Mouse (Mus musculus): Measurements from ENCODE around the gene Snai1.
A peak's percentile ranks its signal among the peaks of the same experiment; 100 is the strongest.

Snai1 gene

DNA sequence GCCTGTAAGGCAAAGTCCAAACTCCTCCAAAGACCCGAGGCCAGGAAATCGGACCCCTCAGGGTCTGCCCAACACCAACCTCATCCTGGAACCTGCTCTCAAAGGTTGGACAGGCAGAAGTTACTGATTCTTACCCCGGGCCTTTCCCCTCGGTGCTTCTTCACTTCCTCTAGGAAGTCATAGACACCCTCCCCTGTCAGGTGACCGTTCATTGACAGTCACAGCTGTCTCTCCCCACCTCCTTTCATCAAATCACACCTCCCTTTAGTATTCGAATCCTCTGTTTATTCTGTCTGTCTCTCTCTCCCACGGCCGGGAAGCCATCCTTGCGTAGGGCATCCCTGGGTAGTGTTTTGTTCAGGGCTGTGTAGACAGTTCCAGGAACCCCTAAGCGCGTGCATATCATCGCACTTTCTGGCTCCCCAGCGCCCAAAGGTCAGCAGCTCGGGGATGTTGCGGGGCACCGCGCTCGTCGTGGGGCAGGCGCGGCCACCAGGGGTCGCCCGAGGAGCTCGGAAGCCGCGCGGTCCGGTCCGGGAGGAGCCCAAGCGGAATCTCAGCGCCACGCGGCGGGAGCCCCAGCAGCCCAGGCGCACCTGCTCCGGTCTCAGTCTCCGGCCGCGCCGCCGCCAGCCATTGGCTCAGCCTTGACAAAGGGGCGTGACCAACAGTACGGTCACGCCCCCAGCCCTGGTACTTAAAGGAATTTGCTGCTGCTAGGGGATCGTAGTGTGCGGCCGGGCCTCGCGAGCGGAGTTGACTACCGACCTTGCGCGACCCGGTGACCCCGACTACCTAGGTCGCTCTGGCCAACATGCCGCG lies at the start of gene Snai1:
Snai1 (plus strand) TSS at position 720 of the 822 bp plus-strand sequence.
- peak; percentile 97 for DNase-seq

DNA sequence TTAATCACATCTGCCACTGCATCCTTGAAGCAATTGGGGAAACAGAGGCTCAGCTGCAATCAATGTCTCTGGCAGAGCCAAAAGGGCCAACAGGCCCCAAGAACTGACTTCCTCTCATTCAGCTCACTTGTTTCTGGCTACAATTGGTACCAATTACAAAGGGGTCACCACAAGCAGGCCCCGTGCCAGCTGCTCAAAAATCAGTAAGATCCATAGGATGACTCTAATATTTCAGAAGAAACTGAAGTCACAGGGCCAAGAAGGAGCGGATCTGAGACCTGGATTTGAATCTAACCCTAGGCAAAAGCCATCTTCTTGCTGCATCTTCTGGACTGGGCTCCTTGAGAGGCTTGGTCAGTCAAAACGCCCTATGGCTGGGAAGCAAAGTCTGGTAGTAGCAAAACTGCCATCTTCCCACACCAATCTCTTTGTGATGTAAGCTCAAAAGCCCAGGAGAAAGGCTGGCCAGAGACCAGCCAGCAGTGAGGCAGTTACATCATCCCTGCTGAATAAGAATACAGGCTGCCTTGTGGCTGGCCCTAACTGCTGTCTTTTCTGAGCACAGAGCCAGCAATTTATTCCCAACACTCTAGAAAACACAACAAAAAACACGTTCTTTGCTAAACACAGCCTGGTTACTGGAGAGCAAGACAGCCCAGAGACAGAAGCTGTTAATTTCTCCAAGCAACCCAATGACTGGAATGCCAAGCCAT lies 47.0 kb upstream of the Snai1 start:
- DNase-seq = peak; percentile 50

DNA sequence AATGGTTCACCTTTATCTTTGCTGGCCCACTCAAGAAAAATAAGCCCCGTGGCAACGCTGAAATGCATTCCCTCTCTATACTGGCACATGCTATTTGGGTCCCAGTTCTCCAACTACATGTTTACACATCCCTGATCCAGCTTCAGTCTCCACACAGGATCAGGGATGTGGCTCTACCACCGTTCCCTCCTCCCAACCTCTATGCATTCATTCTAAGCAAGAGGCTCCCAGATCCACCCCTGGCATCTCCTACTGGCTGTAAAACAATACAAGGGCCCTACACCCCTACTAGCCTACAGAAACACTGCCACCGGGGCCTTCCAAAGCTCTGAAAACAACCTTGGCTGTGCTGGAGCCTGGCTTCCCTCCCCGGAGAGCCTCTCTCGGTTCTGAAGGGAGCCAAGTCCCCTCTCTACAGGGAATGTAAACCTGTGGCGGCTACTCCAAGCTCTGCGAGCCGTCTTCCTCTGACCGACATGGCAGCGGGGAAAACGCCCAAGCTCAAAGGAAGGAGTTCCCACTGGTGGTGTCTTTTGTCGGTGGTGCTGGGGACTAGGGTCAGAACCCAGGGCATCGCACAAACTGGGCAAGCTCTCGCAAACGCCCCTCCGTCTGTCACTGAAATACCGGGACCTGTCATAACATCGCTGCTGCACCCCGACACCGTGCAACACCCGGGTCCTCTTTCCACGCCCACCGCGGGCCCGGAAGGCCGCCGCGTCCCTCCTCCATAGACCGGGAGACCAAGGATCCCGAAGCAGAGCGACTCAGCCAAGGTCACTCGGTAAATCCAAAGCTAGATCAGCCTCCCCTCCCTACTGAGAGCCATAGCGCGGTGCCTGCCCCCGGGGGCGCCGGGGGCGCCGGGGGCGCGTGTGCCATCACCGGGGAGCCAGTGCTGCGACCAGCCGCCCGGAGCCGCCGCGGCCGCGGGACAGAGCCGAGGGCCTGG lies 46.0 kb upstream of the Snai1 start, which contains the start of gene Rnf114:
Rnf114 (plus strand) TSS at position 889 of the 952 bp plus-strand sequence.
- DNase-seq = peak; percentile 61

DNA sequence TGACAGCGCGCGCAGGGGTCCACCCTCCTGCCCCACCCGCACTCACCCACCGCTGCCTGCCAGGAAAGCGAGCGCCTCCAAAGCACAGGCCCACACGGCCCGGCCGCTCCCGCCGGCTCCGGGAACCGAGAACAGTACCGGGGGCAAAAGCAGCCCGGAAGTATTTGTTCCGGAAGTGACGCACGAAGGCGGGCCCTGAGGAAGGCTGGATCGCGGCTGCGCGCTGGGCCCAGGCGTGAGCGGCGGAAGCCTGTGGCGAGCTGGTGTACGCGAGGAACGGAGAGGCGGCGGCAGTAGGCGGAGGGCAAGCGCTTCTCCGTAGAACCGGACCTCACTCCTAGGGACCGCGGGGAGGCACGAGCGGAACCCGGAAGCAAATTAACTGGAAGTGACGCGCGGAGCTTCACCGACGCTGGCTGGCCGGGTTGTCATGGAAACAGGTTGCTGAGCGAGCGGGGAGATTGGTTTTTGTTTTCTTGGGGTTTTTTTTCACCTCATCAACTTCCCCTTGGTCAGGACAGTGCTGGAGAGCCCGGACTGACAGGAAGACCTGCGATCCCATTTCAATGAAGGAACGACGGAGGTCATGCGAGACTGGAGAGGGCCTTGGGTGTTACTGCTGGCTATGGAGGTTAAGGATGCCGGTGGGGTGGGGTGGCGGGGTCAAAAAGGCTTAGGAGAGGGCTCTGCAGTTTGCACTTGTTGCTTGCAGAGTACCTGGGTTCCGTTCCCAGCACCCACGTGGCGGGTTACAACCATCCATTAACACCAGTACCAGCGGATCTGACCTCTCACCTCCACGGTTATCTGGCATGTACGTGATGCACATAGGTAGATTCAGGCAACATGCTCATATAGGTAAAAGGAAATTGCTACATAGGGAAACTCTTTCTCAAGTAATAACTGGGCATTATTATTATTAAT lies 45.0 kb upstream of the Snai1 start, which contains the start of gene Spata2:
Spata2 (minus strand) TSS at position 175 of the 924 bp plus-strand sequence.
- DNase-seq = peak; percentile 93

DNA sequence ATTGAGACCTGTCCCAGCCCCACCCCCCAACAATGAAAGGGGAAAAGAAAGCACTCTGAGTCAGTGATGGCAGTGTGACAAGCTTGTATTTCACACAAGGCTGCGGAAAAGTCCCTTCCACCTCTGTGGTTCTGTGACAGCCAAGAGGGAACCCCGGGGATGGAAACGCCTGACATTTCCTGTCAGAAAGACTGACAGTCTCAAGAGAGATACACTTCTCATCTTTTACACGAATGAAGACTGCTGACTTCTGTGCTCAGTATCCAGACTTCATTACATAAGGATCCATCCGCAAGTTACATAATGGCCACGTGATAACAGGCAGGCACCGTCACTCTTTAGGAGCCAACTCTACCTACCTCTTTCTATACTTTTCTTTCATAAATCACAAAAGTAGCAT lies 41.6 kb upstream of the Snai1 start:
- DNase-seq = no peak

DNA sequence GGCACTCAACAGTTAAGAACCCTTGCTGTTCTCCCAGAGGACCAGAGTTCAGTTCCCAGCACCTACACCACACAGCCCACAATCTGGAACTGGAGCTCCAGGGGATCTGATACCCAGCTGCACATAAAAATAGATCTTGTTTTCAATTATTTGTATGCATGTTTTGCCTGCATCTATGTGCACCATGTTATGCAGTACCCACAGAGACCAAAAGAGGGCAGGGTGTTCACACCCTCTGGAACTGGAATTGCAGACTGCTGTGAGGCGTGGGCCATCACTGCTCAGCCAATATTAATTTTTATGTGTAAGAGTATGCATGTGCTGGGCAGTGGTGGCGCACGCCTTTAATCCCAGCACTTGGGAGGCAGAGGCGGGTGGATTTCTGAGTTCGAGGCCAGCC lies 40.7 kb upstream of the Snai1 start:
- peak; percentile 76 for DNase-seq

DNA sequence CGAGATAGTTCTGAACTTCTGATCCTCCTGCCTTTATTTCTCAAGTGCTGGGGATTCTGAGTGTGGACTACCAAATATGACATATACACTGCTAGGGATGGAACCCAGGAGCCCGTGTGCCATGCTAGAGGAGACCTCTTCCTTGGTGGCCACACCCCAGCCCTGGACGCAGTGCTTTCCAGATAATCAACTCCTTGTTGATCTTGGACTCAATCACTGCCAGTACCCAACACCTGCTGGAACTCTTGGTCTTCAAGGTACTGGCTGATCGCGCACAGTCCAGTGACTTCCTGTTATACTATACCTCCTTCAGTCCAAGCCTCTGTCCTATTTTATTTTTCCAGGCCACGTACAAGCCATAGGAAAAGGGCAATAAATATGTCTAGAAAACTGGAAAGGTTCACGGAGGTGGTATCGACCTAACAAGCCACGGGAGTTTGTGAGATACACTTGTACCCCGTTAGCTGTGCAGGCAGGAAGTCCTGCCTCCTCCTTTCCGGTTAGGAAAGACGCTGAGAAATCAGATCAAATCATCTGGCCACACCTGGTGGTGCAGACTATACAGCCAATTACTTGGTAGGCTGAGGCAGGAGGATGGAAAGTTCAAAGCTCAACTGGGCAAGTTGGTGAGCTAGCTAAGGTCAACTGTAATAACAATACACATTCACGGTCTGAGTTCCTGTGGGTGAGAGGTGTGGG lies 35.3 kb upstream of the Snai1 start:
- no peak for DNase-seq

DNA sequence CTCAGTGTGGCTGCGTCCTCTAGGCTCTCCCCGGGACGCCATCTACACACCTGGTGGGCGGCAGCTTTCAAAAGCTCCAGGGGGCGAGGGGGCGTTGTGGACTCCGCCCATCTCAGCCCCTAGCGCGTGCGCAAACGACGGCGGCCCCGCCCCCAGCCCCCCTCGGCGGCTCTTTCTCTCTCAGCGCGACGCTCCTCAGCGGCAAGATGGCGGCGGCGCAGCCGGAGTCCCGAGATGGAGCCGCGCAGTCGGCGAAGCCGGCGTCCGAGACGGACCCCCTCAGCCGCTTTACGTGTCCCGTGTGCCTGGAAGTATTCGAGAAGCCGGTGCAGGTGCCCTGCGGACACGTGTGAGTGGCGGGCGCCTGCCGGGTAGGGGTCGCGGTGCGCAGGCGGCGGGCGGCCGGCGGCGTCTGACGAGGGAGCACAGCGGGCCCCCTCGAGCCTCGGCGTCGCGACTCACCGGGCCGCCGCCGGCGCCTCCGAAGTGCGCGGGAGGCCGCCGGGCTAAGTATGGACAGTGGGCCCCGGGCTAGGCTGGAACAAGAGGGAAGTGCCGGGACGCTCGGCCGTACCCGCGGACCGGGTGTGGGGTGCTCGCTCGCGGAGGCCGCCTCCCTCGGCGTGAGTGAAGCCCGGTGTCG lies 34.6 kb upstream of the Snai1 start:
- peak; percentile 92 for DNase-seq

DNA sequence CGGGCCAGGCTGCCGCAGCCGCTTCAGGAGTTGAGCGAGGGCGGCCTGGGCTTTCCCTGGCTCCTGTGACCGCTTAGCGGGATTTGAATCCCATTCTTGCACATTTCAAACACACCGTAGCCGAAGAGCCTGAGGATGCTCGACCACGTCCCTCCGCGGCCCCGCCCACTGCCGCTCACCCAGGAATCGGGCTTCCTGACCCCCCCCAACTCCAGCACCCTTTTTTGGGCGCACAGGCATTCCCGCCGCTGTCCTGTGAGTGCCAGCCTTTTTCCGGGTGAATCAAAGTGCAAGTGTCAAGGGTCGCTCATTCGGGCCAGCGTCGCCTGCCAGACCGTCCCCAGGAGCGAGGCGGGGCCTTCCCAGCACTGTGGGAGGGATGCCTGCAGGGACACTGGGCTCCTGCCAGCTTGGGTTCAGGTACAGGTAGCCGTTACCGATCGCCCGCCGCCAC lies 34.1 kb upstream of the Snai1 start:
- DNase-seq = peak; percentile 81

DNA sequence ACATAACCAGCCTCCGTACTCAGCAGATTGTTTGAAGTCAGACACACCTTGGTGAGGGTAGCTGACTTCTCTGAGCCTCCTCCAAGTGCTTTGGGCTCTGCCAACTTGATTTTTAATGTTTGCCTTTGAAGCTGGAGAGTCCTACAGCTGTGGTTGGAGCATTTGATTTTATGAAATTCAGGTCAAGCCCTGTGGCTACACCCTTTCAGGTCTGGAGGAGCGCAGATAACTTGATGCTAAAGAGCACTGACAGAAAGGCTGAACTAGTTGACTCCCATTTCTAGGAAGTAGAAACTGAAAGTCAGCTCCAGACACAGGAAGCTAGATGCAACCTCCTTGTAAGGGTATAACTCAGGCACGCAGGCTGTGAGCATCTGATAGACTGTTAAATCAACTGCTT lies 32.9 kb upstream of the Snai1 start:
- peak; percentile 68 for DNase-seq

DNA sequence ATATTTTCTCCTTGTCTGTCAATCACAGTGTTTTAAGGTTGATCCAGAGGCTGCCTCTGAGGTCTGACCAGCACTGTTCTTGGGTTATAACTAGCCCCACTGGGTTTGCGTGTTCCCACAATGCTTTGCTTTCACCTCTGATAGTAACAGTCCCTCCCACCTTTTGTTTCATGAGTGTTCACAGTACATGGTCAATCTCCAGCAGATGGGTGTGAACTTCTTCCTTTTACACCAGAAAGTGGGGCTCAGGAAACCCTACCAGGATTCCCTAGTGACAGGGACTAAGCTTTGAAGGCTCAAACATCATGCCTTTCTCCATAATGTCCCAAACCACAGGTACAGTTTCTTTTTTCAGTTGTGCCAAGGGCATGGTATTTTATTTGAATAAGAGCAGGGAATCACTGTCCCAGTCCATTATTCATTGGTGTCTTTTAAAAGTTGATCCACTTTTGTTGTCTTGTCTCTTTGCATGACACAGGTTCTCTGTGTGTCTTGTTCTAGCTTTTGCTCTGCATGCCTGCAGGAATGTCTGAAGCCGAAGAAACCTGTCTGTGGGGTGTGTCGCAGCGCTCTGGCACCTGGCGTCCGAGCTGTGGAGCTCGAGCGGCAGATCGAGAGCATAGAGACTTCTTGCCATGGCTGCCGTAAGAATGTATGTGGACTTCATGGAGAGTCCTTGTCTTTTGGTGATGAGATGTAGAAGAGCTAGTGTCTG lies 31.3 kb upstream of the Snai1 start:
- DNase-seq = no peak

DNA sequence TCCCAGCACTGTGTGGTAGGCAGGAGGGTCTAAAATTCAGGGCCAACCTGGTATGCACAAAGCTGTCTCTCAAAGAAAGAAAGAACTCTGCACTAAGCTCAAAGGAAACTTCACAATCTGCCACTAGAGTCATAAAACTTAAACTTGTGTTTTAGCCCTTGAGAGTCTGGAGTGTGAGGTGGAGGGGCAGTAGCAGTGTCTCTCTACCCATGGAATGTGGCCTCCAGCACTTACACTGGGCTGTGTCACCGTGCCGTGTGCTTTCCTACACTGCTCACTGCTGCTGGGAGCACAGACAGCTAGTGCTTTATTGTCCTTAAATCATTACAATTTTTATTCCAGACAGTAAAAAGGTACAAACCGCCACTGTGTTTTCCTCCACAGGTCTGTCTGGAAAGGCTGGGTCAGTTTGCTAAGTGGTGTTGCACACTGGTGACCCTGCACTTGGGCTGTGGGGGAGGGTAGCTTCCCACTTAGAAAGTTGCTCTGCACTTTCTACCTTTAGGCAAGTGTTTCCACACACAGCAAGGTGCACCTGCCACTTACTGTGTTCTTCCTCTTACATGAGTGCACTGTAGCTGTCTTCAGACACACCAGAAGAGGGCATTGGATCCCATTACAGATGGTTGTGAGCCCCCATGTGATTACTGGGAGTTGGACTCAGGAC lies 30.1 kb upstream of the Snai1 start:
- peak; percentile 45 for DNase-seq

DNA sequence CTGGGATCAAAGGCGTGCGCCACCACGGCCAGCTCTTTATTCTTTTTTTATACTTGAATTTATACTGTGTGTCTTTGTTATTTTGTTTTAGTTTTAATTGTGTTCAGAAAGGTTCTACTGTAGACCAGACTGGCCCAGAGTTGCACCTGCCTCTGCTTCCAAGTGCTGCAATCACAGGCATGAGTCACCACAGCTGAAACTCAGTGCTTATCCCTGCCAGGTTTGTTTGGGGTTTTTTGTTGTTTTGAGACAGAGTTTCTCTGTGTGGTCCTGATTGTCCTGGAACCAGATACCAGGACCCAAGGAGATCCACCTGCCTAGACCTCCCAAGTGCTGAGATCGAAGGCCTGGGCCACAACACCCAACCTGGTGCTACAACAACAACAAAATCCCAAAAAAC lies 29.4 kb upstream of the Snai1 start:
- DNase-seq = no peak

DNA sequence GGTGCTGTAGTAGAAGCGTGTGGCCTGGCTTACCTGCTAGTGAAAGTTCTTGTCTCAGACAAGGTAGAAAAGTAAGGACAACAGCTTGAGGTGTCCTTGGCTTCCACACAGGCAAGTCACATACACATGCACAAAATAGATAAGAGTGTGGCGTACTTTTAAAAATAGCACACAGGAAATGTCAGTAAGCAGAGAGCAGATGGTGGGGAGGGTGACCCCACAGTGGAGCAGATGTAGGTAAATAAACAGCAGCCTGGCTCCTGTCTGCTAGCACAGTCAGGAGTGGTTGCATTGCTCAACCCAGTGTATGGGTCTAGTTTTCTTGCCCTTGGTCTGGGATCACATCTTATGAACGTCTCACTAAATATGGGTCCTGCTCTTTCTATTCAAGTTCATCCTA lies 27.5 kb upstream of the Snai1 start:
- no peak for DNase-seq

DNA sequence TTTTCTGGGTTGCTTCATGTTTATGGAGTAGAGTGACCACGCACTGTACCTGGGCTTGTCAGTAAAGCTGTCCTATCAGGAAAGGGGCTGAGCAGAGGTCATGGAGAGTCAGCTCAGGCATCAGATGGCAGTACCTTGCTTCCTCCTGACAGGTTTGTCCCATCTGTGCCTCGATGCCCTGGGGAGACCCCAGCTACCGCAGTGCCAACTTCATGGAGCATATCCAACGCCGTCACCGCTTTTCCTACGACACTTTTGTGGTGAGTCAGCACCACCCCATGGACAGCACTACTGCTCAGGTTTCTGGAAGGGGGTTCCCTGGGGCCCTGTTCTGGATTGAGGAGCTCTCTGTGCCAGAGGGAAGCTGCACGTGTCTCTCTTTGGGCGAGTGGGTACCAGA lies 25.6 kb upstream of the Snai1 start:
- DNase-seq = no peak

DNA sequence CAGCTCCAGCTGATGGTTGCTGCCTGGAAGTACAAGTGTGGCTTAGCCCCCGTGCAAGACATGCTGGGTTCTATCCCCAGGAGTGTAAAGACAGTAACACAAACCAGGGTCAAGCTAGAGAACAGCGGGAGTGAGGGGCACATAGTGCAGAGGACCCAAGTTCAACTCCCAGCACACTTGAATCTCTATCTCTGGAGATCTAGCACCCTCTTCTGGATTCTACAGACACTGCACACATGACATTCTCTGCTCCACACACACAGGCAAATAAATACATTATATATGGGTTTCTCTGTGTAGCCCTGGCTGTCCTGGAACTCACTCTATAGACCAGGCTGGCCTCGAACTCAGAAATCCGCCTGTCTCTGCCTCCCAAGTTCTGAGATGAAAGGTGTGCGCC lies 25.0 kb upstream of the Snai1 start:
- no peak for DNase-seq

DNA sequence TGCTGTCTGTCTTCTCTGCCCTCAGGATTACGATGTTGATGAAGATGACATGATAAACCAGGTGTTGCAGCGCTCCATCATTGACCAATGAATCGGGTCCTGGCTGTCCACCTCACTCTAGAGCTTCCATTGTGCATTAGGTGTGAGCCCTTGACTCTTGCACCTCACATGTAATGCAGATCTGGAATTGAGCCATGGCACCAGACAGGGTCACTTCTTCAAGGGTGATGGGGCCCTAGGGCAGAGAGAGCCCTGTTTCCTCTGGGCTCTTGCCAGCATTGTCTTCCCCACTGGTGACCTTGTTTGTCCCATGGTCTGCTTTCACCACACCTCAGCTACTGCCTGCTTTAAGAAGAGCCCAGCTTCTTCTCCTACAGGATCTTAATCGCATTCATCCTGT lies 23.4 kb upstream of the Snai1 start:
- DNase-seq = no peak

DNA sequence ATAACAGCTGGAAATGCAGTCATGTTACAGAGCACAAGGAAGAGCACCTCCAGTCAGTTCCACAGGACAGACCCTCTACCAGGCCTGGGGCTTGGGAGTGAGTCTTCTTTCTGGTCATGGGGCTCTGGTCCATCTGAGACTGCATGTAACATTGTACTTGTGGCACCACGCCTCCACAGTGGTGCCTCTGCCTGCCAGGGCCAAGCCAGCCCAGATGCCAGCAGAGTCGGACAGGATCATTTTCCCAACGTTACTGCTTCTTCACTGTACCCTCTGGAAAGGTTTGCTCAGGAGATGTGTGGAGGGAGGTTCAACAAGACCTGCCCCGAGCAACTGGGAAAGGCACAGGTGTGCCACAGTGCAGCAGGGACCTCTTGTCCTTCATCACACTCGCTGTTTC lies 22.3 kb upstream of the Snai1 start:
- DNase-seq = no peak

DNA sequence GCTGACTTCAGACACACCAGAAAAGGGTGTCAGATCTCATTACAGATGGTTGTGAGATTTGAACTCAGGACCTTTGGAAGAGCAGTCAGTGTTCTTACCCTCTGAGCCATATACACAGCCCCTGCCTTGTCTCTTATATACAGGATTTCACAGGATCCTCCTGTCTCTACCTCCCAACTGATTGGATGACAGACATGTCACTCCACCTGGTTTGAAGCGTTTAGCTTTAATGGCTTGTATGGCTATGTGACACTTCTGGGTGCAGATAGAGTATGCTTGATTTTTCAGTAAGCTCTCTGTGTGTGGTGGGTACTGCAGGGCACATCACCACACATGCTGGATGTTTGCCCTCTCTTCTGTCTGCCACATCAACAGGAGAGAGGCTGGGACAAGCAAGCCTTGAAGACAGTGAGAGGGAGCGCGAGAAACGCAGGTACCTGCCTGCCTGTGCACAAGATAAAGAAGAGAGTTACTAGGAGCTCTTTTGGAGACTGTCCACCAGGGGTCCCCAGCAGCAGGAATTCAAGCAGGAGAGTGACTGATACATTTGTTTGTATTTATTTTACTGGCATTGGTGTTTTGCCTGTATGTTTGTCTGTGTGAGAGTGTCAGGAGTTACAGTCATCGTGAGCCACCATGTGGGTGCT lies 18.3 kb upstream of the Snai1 start:
- no peak for DNase-seq
